Comparison of ENCODE assay signal across 9 mouse cellular contexts in the genomic region with DNA sequence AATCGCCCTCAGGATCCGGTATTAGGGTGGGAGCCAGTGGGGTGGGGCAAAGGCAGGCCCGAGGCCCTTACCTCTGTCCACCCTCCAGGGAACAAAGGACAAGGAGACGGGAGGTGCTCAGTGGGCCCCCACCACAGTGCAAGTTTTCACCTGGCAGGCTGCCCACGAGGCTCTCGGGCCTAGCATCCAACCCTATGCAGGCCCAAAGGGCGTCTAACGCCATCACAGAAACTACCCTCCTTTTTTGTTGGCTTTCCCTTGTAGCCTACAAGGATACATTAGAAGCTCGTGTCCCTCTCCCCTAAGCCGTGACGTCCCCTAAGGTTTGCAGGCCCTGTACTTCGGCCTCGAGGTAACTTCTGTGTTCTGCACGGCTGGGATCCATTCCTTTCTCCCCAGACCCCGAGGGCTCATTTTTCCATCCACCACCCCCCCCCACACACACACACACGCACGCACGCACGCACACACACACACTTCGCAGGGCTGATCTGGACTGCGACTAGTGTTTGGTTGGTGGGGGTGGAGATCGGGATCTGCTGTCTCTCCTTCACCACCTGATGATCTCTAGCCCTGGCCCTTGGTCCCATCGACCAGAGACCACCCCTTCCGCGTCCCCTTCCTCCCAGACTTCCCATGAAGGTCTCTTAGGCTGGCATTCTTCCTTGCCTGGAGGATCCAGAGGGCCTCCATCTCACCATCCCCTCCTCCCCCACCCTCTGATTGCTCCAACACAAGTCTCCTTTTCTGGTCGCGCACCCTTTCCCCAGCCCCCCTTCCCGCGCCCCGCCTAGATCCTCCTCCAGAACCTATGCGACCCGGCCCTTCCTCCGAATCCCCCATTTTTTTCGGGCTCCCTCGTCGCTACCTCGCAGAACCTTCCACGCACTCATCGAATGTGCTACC. TPM values are rescaled to one million over a fixed set of nuclear protein-coding genes. Genes with fewer than 3 reads are reported as not detected.
DNase-seq lines count a peak whose midpoint lies in the region; ATAC-seq lines count a peak whose summit lies in the region.
"Had no signal": no experiment of that assay in that cellular context is flagged by ENCODE, and none has a peak within 500 bp of the region (broad histone marks: within the 10 kb centered on the region; RNA-seq: fewer than 3 reads in every experiment).

No protein-coding gene starts in this region.

- peak overlapping the region; percentile 96 for H3K9ac ChIP-seq in heart, embryonic 15.5 days

- peaks cover 28% of the 10 kb centered on the region for H3K4me1 ChIP-seq in embryonic facial prominence, embryonic 10.5 days
- peaks cover 32% of the 10 kb centered on the region for H3K4me1 ChIP-seq in heart, embryonic 15.5 days (replicated peaks)

- no peak for DNase-seq in frontal cortex, postnatal 14 days (ENCODE audit: low spot score in 2 of 2)
- DNase-seq in adrenal gland, adult 8-10 months: peak; percentile 52
- peak; percentile 74 for DNase-seq in embryonic facial prominence, embryonic 10.5 days (ENCODE audit: low spot score)
- peak; percentile 76 for DNase-seq in kidney, postnatal 14 days
- peak; percentile 71 for DNase-seq in lung, postnatal 10 days
- DNase-seq in right cerebral cortex, postnatal 25 days: peak; percentile 35

- 0 out of 2 replicates have a peak, but pooled peaks cover 4% of the 10 kb centered on the region for H3K27me3 ChIP-seq in embryonic facial prominence, embryonic 10.5 days (replicated peaks; ENCODE audit: low read depth, poor library complexity, severe bottlenecking)
- H3K27me3 ChIP-seq in heart, embryonic 15.5 days: no peaks in the 10 kb centered on the region

- H3K9me3 ChIP-seq in embryonic facial prominence, embryonic 10.5 days: no peaks in the 10 kb centered on the region
- no peaks in the 10 kb centered on the region for H3K9me3 ChIP-seq in heart, embryonic 15.5 days (replicated peaks)

- peak overlapping the region; percentile 97 for H3K27ac ChIP-seq in embryonic facial prominence, embryonic 10.5 days (replicated peaks)
- H3K27ac ChIP-seq in heart, embryonic 15.5 days: peak overlapping the region; percentile 92

- H3K4me2 ChIP-seq in heart, embryonic 15.5 days: peak overlapping the region; percentile 84

- peak; percentile 2; the same call in 1 of the 2 replicates for ATAC-seq in frontal cortex, adult (ENCODE audit: low TSS enrichment)
- peak; percentile 7; the same call in 1 of the 2 replicates for ATAC-seq in heart, embryonic 15.5 days (replicated peaks; ENCODE audit: insufficient number of reproducible peaks, insufficient read depth, low FRiP score, low read depth)

- peaks cover 48% of the 10 kb centered on the region for H3K36me3 ChIP-seq in embryonic facial prominence, embryonic 10.5 days (replicated peaks)
- peaks cover 41% of the 10 kb centered on the region for H3K36me3 ChIP-seq in heart, embryonic 15.5 days

- peak overlapping the region; percentile 90 for H3K4me3 ChIP-seq in embryonic facial prominence, embryonic 10.5 days
- peak overlapping the region; percentile 86 for H3K4me3 ChIP-seq in heart, embryonic 15.5 days

- 3% methylated on average over 39 of the region's 39 CpGs for WGBS in embryonic facial prominence, embryonic 10.5 days
- WGBS in heart, embryonic 15.5 days: under 1% methylated on average over 39 of the region's 39 CpGs

RNA-seq across cellular contexts. Expression of gene Tnnc1, which starts 2.3 kb away (rescaled TPM):
- total RNA-seq in adrenal gland, adult 8-10 months (2022): 1 to 10 TPM; 1.1 to 3.3 (median 1.9) TPM
- 3.0 and 6.2 TPM in 2 replicates for polyA plus RNA-seq in embryonic facial prominence, embryonic 10.5 days (2016; fragmentation: Nextera tagmentation; extraction: Ambion mirVana)
- 3,799 and 4,649 TPM in 2 replicates for polyA plus RNA-seq in heart, embryonic 15.5 days (2015; fragmentation: Nextera tagmentation; extraction: Ambion mirVana)
- total RNA-seq: neutrophil, adult 5-6 weeks had no signal

RNA-seq across cellular contexts. Expression of gene Nisch, which starts 10.9 kb away (rescaled TPM):
- 100 to 1,000 TPM; 331 to 526 (median 414) TPM for total RNA-seq in adrenal gland, adult 8-10 months (2022)
- polyA plus RNA-seq in embryonic facial prominence, embryonic 10.5 days (2016; fragmentation: Nextera tagmentation; extraction: Ambion mirVana): 476 and 493 TPM in 2 replicates
- 287 and 381 TPM in 2 replicates for polyA plus RNA-seq in heart, embryonic 15.5 days (2015; fragmentation: Nextera tagmentation; extraction: Ambion mirVana)

RNA-seq across cellular contexts. Expression of gene Sema3g, which starts 11.8 kb away (rescaled TPM):
- 10 to 100 TPM in 3 of 4 experiments, 1 to 10 TPM in 1; 8.8 to 12.4 (median 10.8) TPM for total RNA-seq in adrenal gland, adult 8-10 months (2022)
- 0.76 and 0.79 TPM in 2 replicates for polyA plus RNA-seq in embryonic facial prominence, embryonic 10.5 days (2016; fragmentation: Nextera tagmentation; extraction: Ambion mirVana)
- 0.60 and 0.83 TPM in 2 replicates for polyA plus RNA-seq in heart, embryonic 15.5 days (2015; fragmentation: Nextera tagmentation; extraction: Ambion mirVana)

RNA-seq across cellular contexts. Expression of gene Stab1, which starts 37.4 kb away (rescaled TPM):
- 100 to 1,000 TPM in 2 of 4 experiments, 10 to 100 TPM in 2; 75.8 to 142 (median 116) TPM for total RNA-seq in adrenal gland, adult 8-10 months (2022)
- 21.0 and 22.3 TPM in 2 replicates for polyA plus RNA-seq in embryonic facial prominence, embryonic 10.5 days (2016; fragmentation: Nextera tagmentation; extraction: Ambion mirVana)
- 43.7 and 46.8 TPM in 2 replicates for polyA plus RNA-seq in heart, embryonic 15.5 days (2015; fragmentation: Nextera tagmentation; extraction: Ambion mirVana)

RNA-seq across cellular contexts. Expression of gene Phf7, which starts 45.3 kb away (rescaled TPM):
- 1 to 10 TPM; 7.1 to 8.5 (median 8.2) TPM for total RNA-seq in adrenal gland, adult 8-10 months (2022)
- polyA plus RNA-seq in embryonic facial prominence, embryonic 10.5 days (2016; fragmentation: Nextera tagmentation; extraction: Ambion mirVana): 12.0 and 12.8 TPM in 2 replicates
- 7.9 and 8.3 TPM in 2 replicates for polyA plus RNA-seq in heart, embryonic 15.5 days (2015; fragmentation: Nextera tagmentation; extraction: Ambion mirVana)

Comparison
In these comparisons a context has a peak if more than half of its experiments do, and no peak if none do; other contexts are left out.
1. DNase-seq: peak in adrenal gland, adult 8-10 months (single experiment), embryonic facial prominence, embryonic 10.5 days (single experiment), kidney, postnatal 14 days (single experiment), lung, postnatal 10 days (single experiment) and right cerebral cortex, postnatal 25 days (single experiment); none in frontal cortex, postnatal 14 days (0 of 2).
2. RNA of gene Tnnc1, which starts 2.3 kb away (polyA plus RNA-seq): 3,799 to 4,649 TPM in heart, embryonic 15.5 days; 3.0 to 6.2 TPM in embryonic facial prominence, embryonic 10.5 days; every median in the first group is over 100 times any median in the second.